Mouse (Mus musculus) left cerebral cortex, postnatal 10 days (tissue): ENCODE data around the gene Cldn10. TPM values are rescaled to one million over a fixed set of nuclear protein-coding genes. Genes with fewer than 3 reads are reported as not detected.
"Not testable (repeated sequence)": the region's sequence is repeated elsewhere in the genome, so short reads cannot be mapped to it uniquely, and the experiment has no call there.

Experiments used
- DNase-seq, 2 experiments: peaks; one replicate each; pipeline ENCODE4 v3.0.0; 2021 to 2022; ENCODE audit warnings: low spot score in 2 of 2, mixed read lengths in 1 of 2; ENCODE audit errors: extremely low spot score in 1 of 2
- intact Hi-C: fragments of 180-260 bp; cut with DNase I; formaldehyde crosslinking; loops from one replicate; pipeline ENCODE4 v1.15.1; 2025
- total RNA-seq, 2 experiments: library from RNA; stranded (reverse); gene quantifications; 2 replicates each; pipeline ENCODE4 v1.2.3; 2021

Gene Cldn10
- total RNA-seq, result 10 to 100 TPM; 16.1 to 18.4 TPM

GRCm38 (mm10) chr14:118787621-118788020 is at the start of gene Cldn10:
Cldn10 (plus strand) TSS chr14:118787908.
- intact Hi-C loops, result no loop called here
- DNase-seq, result no peak

GRCm38 (mm10) chr14:118741780-118742179 is 45.9 kb upstream of the Cldn10 start:
- DNase-seq, result no peak
- intact Hi-C loops, result no loop called here

- no peak for DNase-seq
- intact Hi-C loops, result no loop called here
Observed at GRCm38 (mm10) chr14:118742862-118743261, 44.8 kb upstream of the Cldn10 start.

- DNase-seq, result no peak
- intact Hi-C loops, result no loop called here
Observed at GRCm38 (mm10) chr14:118749068-118749467, 38.6 kb upstream of the Cldn10 start.

GRCm38 (mm10) chr14:118749715-118750114 is 38.0 kb upstream of the Cldn10 start:
- DNase-seq, result no peak
- intact Hi-C loops, result no loop called here

GRCm38 (mm10) chr14:118750505-118751192 is 37.1 kb upstream of the Cldn10 start:
- DNase-seq, result no peak
- intact Hi-C loops, result no loop called here

GRCm38 (mm10) chr14:118751193-118751753 is 36.4 kb upstream of the Cldn10 start:
- intact Hi-C loops, result no loop called here
- no peak for DNase-seq

- DNase-seq, result no peak
Observed at GRCm38 (mm10) chr14:118756015-118756414, 31.7 kb upstream of the Cldn10 start.

GRCm38 (mm10) chr14:118756566-118756965 is 31.1 kb upstream of the Cldn10 start:
- DNase-seq, result no peak
- intact Hi-C loops, result no loop called here

More at GRCm38 (mm10) chr14:118756015-118756414, 31.7 kb upstream of the Cldn10 start:
- intact Hi-C loops, result no loop called here

GRCm38 (mm10) chr14:118763362-118763761 is 24.3 kb upstream of the Cldn10 start:
- intact Hi-C loops, DNase-seq: not testable (repeated sequence)

GRCm38 (mm10) chr14:118763917-118764495 is 23.7 kb upstream of the Cldn10 start:
- intact Hi-C loops, result no loop called here
- DNase-seq, result no peak

GRCm38 (mm10) chr14:118765306-118765705 is 22.4 kb upstream of the Cldn10 start:
- intact Hi-C loops, result loop anchor here (5.0 kb wide), 2 partner anchors 52 to 58 kb away; partner anchors contain the start of gene Abcc4
- DNase-seq, result no peak

GRCm38 (mm10) chr14:118765951-118766350 is 21.8 kb upstream of the Cldn10 start:
- no peak for DNase-seq
- intact Hi-C loops, result loop anchor here (5.0 kb wide), 2 partner anchors 51 to 59 kb away; partner anchors contain the start of gene Abcc4

GRCm38 (mm10) chr14:118766368-118766767 is 21.3 kb upstream of the Cldn10 start:
- intact Hi-C loops, result loop anchor here (5.0 kb wide), 2 partner anchors 51 to 59 kb away; partner anchors contain the start of gene Abcc4
- no peak for DNase-seq

- DNase-seq, result peak; percentile 67 to 78
- intact Hi-C loops, result loop anchor here (2.0 to 5.0 kb wide), 3 partner anchors 49 to 151 kb away; partner anchors contain the start of gene Abcc4
Observed at GRCm38 (mm10) chr14:118767673-118768353, 19.9 kb upstream of the Cldn10 start.

- no peak for DNase-seq
- intact Hi-C loops, result loop anchor here (2.0 to 5.0 kb wide), 3 partner anchors 49 to 152 kb away; partner anchors contain the start of gene Abcc4
Observed at GRCm38 (mm10) chr14:118768354-118768713, 19.4 kb upstream of the Cldn10 start.

GRCm38 (mm10) chr14:118773668-118774067 is 14.0 kb upstream of the Cldn10 start:
- DNase-seq, result no peak
- intact Hi-C loops, result no loop called here

GRCm38 (mm10) chr14:118774507-118775428 is 12.9 kb upstream of the Cldn10 start:
- no peak for DNase-seq
- intact Hi-C loops, result no loop called here
